Mouse (Mus musculus): Measurements from ENCODE around the gene Spsb3.

GRCm38 (mm10) chr17:24874989-24875388, 11.5 kb upstream of the Spsb3 start:
- TF ChIP-seq MAFK (IDR thresholded peaks at IDR 0.05; ENCODE audit: borderline replicate concordance, low read depth, low read length) (no peak), POLR2A (IDR thresholded peaks at IDR 0.05; ENCODE audit: control insufficient read depth in 1 of 2, insufficient read depth in 1 of 2, low read depth in 1 of 2, low read length in 2 of 2, poor library complexity in 1 of 2) (no peak), GATA1 (IDR thresholded peaks at IDR 0.05; ENCODE audit: low read depth, low read length) (no peak), CTCF (IDR thresholded peaks at IDR 0.05 in 2 of 3, conservative IDR thresholded peaks at IDR 0.05 in 1 of 3; ENCODE audit: control insufficient read depth in 1 of 3, insufficient read depth in 1 of 3, low read depth in 2 of 3, low read length in 3 of 3, poor library complexity in 1 of 3, severe bottlenecking in 1 of 3) (no peak), ZNF384 (IDR thresholded peaks at IDR 0.05; ENCODE audit: low read depth, low read length) (no peak), ZC3H11A (IDR thresholded peaks at IDR 0.05; ENCODE audit: low read depth, low read length) (no peak), MAX (IDR thresholded peaks at IDR 0.05; ENCODE audit: low read length) (no peak), EP300 (IDR thresholded peaks at IDR 0.05; ENCODE audit: low read depth in 1 of 2, low read length in 2 of 2) (no peak), JUND (IDR thresholded peaks at IDR 0.05; ENCODE audit: low read depth, low read length) (no peak)
